ENCODE assay signal across 9 mouse cellular contexts in the genomic region with DNA sequence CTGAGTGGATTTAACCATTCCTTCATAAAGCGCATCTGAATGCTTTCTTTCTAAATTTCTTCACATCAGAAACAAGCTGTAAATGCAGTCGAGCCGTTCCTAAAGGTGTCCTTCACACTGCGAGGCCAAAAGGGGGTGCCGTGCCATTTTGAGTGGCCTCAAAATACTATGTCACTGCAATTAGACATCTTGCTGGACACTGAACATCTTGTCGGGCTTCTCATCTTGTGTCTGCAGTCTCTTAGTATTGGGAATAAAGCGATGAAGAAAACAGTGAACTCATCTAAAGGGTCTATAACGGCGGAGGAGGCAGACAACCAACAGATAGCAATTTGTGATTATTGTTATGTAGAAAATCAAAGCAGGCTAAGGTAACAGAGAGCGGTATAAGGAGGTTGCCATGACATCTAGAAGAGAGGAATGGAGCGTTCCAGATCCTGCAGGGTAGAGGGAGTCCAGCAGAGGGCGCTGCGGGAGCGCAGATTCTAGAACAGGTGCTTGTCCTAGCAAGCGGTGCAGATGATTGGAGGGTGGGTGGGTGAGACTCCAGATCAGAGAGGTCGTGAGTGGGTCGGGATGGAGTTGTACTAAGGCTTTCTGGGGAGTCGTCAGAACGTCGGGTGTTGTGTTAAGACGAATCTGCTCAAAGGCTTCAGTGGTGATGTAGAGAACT. TPM values are rescaled to one million over a fixed set of nuclear protein-coding genes. Genes with fewer than 3 reads are reported as not detected.
A peak's percentile ranks its signal among the peaks of the same experiment; 100 is the strongest.
DNase-seq lines count a peak whose midpoint lies in the region; ATAC-seq lines count a peak whose summit lies in the region.
"Had no signal": no experiment of that assay in that cellular context is flagged by ENCODE, and none has a peak within 500 bp of the region (broad histone marks: within the 10 kb centered on the region; RNA-seq: fewer than 3 reads in every experiment).

No protein-coding gene starts in this region.

- no peaks in the 10 kb centered on the region for H3K27me3 ChIP-seq in embryonic facial prominence, embryonic 10.5 days (replicated peaks; ENCODE audit: low read depth, poor library complexity, severe bottlenecking)
- peaks cover 4% of the 10 kb centered on the region; the same call in 1 of the 2 replicates for H3K27me3 ChIP-seq in heart, embryonic 13.5 days (replicated peaks)
- H3K27me3 ChIP-seq in liver, embryonic 13.5 days: no peaks in the 10 kb centered on the region
- no peaks in the 10 kb centered on the region for H3K27me3 ChIP-seq in neural tube, embryonic 13.5 days

- no peak for ATAC-seq in heart, embryonic 13.5 days (ENCODE audit: extremely low read depth, insufficient number of reproducible peaks, low FRiP score, low TSS enrichment)
- ATAC-seq in liver, embryonic 13.5 days (ENCODE audit: low read depth): no peak
- peak; percentile 75 for ATAC-seq in neural tube, embryonic 13.5 days (ENCODE audit: low read depth)

- no peaks in the 10 kb centered on the region for H3K9me3 ChIP-seq in embryonic facial prominence, embryonic 10.5 days
- H3K9me3 ChIP-seq in heart, embryonic 13.5 days: no peaks in the 10 kb centered on the region
- no peaks in the 10 kb centered on the region for H3K9me3 ChIP-seq in liver, embryonic 13.5 days (replicated peaks)
- H3K9me3 ChIP-seq in neural tube, embryonic 13.5 days: peaks cover 5% of the 10 kb centered on the region; the same call in 1 of the 2 replicates
- H3K9me3 ChIP-seq: embryonic facial prominence, embryonic 13.5 days had no signal

- no peak overlapping the region for H3K9ac ChIP-seq in heart, embryonic 13.5 days
- H3K9ac ChIP-seq in liver, embryonic 13.5 days: no peak overlapping the region
- H3K9ac ChIP-seq in neural tube, embryonic 13.5 days: peak overlapping the region; percentile 38; the same call in 1 of the 2 replicates
- H3K9ac ChIP-seq: embryonic facial prominence, embryonic 13.5 days had no signal

- 0 out of 2 replicates have a peak overlapping the region, but pooled peaks have one; percentile 2 for H3K4me2 ChIP-seq in heart, embryonic 13.5 days
- no peak overlapping the region for H3K4me2 ChIP-seq in liver, embryonic 13.5 days
- H3K4me2 ChIP-seq in neural tube, embryonic 13.5 days: peak overlapping the region; percentile 39
- H3K4me2 ChIP-seq: embryonic facial prominence, embryonic 13.5 days had no signal

- H3K27ac ChIP-seq in embryonic facial prominence, embryonic 10.5 days (replicated peaks): no peak overlapping the region
- no peak overlapping the region for H3K27ac ChIP-seq in heart, embryonic 13.5 days (replicated peaks)
- H3K27ac ChIP-seq in liver, embryonic 13.5 days: no peak overlapping the region
- no peak overlapping the region for H3K27ac ChIP-seq in neural tube, embryonic 13.5 days (replicated peaks)
- H3K27ac ChIP-seq: embryonic facial prominence, embryonic 13.5 days had no signal

- H3K4me3 ChIP-seq in embryonic facial prominence, embryonic 10.5 days: no peak overlapping the region
- H3K4me3 ChIP-seq in heart, embryonic 13.5 days: no peak overlapping the region
- H3K4me3 ChIP-seq in liver, embryonic 13.5 days (replicated peaks): no peak overlapping the region
- no peak overlapping the region for H3K4me3 ChIP-seq in neural tube, embryonic 13.5 days
- H3K4me3 ChIP-seq: embryonic facial prominence, embryonic 13.5 days had no signal

- peaks cover 11% of the 10 kb centered on the region for H3K36me3 ChIP-seq in embryonic facial prominence, embryonic 10.5 days (replicated peaks)
- peaks cover 12% of the 10 kb centered on the region for H3K36me3 ChIP-seq in heart, embryonic 13.5 days
- peaks cover 3% of the 10 kb centered on the region; the same call in 1 of the 2 replicates for H3K36me3 ChIP-seq in liver, embryonic 13.5 days
- H3K36me3 ChIP-seq in neural tube, embryonic 13.5 days: no peaks in the 10 kb centered on the region

- 22% methylated on average over 21 of the region's 21 CpGs for WGBS in embryonic facial prominence, embryonic 10.5 days
- WGBS in heart, embryonic 13.5 days: 18% methylated on average over 21 of the region's 21 CpGs
- 18% methylated on average over 21 of the region's 21 CpGs for WGBS in liver, embryonic 13.5 days (ENCODE audit: insufficient replicate concordance)
- WGBS in neural tube, embryonic 13.5 days: 19% methylated on average over 21 of the region's 21 CpGs

- H3K4me1 ChIP-seq in embryonic facial prominence, embryonic 10.5 days: no peaks in the 10 kb centered on the region
- H3K4me1 ChIP-seq in heart, embryonic 13.5 days: 0 out of 2 replicates have a peak, but pooled peaks cover 4% of the 10 kb centered on the region
- no peaks in the 10 kb centered on the region for H3K4me1 ChIP-seq in liver, embryonic 13.5 days (replicated peaks)
- peaks cover 9% of the 10 kb centered on the region for H3K4me1 ChIP-seq in neural tube, embryonic 13.5 days (replicated peaks)
- H3K4me1 ChIP-seq: embryonic facial prominence, embryonic 13.5 days had no signal

- DNase-seq in A20 (ENCODE audit: low read depth, low spot score): peak; percentile 72
- DNase-seq in adrenal gland, postnatal 14 days: peak; percentile 84
- peak; percentile 86 for DNase-seq in embryonic facial prominence, embryonic 10.5 days (ENCODE audit: low spot score)
- DNase-seq in kidney, postnatal 25 days: peak; percentile 69 to 82
- DNase-seq in liver, embryonic 13.5 days: peak; percentile 24
- peak; percentile 90 for DNase-seq in testis, postnatal 10 days (ENCODE audit: low spot score)

RNA-seq across cellular contexts. Expression of a gene that starts 15.6 kb away (rescaled TPM):
- not detected in 2 replicates for total RNA-seq in adrenal gland, postnatal 14 days (2021)
- polyA plus RNA-seq in embryonic facial prominence, embryonic 10.5 days (2016; fragmentation: Nextera tagmentation; extraction: Ambion mirVana): 0.17 and 0.18 TPM in 2 replicates
- not detected in 2 replicates for polyA plus RNA-seq in heart, embryonic 13.5 days (2015; fragmentation: Nextera tagmentation; extraction: Ambion mirVana)
- polyA plus RNA-seq in liver, embryonic 13.5 days (2015; fragmentation: Nextera tagmentation; extraction: Ambion mirVana): not detected in 2 replicates
- 0.56 TPM in 1 of 2 replicates, not detected in the other for polyA plus RNA-seq in neural tube, embryonic 13.5 days (2015; fragmentation: Nextera tagmentation; extraction: Ambion mirVana)

RNA-seq across cellular contexts. Expression of a gene that starts 55.4 kb away (rescaled TPM):
- 28.0 and 31.0 TPM in 2 replicates for total RNA-seq in adrenal gland, postnatal 14 days (2021)
- 2.0 and 2.3 TPM in 2 replicates for polyA plus RNA-seq in embryonic facial prominence, embryonic 10.5 days (2016; fragmentation: Nextera tagmentation; extraction: Ambion mirVana)
- polyA plus RNA-seq in heart, embryonic 13.5 days (2015; fragmentation: Nextera tagmentation; extraction: Ambion mirVana): 6.4 and 6.5 TPM in 2 replicates
- 0.98 and 1.0 TPM in 2 replicates for polyA plus RNA-seq in liver, embryonic 13.5 days (2015; fragmentation: Nextera tagmentation; extraction: Ambion mirVana)
- 2.7 and 3.5 TPM in 2 replicates for polyA plus RNA-seq in neural tube, embryonic 13.5 days (2015; fragmentation: Nextera tagmentation; extraction: Ambion mirVana)

Comparison
In these comparisons a context has a peak if more than half of its experiments do, and no peak if none do; other contexts are left out.
1. DNase-seq: peak in every context shown above with its lines; median percentile 90 in testis, postnatal 10 days; 86 in embryonic facial prominence, embryonic 10.5 days; 84 in adrenal gland, postnatal 14 days; 76 in kidney, postnatal 25 days; 72 in A20; 24 in liver, embryonic 13.5 days.